Mouse (Mus musculus): ENCODE data around the gene Kcnh5. TPM values are rescaled to one million over a fixed set of nuclear protein-coding genes. Genes with fewer than 3 reads are reported as not detected.

Kcnh5 gene
- polyA plus RNA-seq, 1 experiment = 11.5 TPM

- TF ChIP-seq CTCF (IDR thresholded peaks at IDR 0.05; ENCODE audit: extremely low read depth, insufficient read depth, low read length) (no peak), POLR2A (IDR thresholded peaks at IDR 0.05; ENCODE audit: extremely low read depth, insufficient read depth, low read length) (no peak)
- H3K4me1 ChIP-seq (ENCODE audit: control insufficient read depth, insufficient read depth, low read length) = no peaks in the 10 kb centered on the region; the same call in 1 of the 2 replicates
- H3K27ac ChIP-seq (ENCODE audit: insufficient read depth, low read length) = no peak overlapping the region
- H3K4me3 ChIP-seq (ENCODE audit: insufficient read depth, low read length) = no peak overlapping the region
These were observed 144.9 kb downstream of the Kcnh5 start for GRCm38 (mm10) chr12:75031970-75032864.

GRCm38 (mm10) chr12:74971187-74971586, 205.9 kb downstream of the Kcnh5 start:
- H3K4me3 ChIP-seq (ENCODE audit: insufficient read depth, low read length) = no peak overlapping the region

GRCm38 (mm10) chr12:74969420-74969819, 207.7 kb downstream of the Kcnh5 start:
- no peak overlapping the region for H3K4me3 ChIP-seq (ENCODE audit: insufficient read depth, low read length)
- TF ChIP-seq CTCF (IDR thresholded peaks at IDR 0.05; ENCODE audit: extremely low read depth, insufficient read depth, low read length) = no peak
- TF ChIP-seq POLR2A (IDR thresholded peaks at IDR 0.05; ENCODE audit: extremely low read depth, insufficient read depth, low read length) = no peak
- no peak overlapping the region for H3K27ac ChIP-seq (ENCODE audit: insufficient read depth, low read length)
- H3K4me1 ChIP-seq (ENCODE audit: control insufficient read depth, insufficient read depth, low read length) = no peaks in the 10 kb centered on the region

More at GRCm38 (mm10) chr12:74971187-74971586, 205.9 kb downstream of the Kcnh5 start:
- Histone ChIP-seq H3K4me1 (ENCODE audit: control insufficient read depth, insufficient read depth, low read length) (no peaks in the 10 kb centered on the region), H3K27ac (ENCODE audit: insufficient read depth, low read length) (no peak overlapping the region)
- no peak for TF ChIP-seq POLR2A (IDR thresholded peaks at IDR 0.05; ENCODE audit: extremely low read depth, insufficient read depth, low read length)
- TF ChIP-seq CTCF (IDR thresholded peaks at IDR 0.05; ENCODE audit: extremely low read depth, insufficient read depth, low read length) = no peak

- Histone ChIP-seq H3K4me3 (ENCODE audit: insufficient read depth, low read length) (no peak overlapping the region), H3K4me1 (ENCODE audit: control insufficient read depth, insufficient read depth, low read length) (no peaks in the 10 kb centered on the region), H3K27ac (ENCODE audit: insufficient read depth, low read length) (no peak overlapping the region)
- TF ChIP-seq POLR2A (IDR thresholded peaks at IDR 0.05; ENCODE audit: extremely low read depth, insufficient read depth, low read length) = no peak
- no peak for TF ChIP-seq CTCF (IDR thresholded peaks at IDR 0.05; ENCODE audit: extremely low read depth, insufficient read depth, low read length)
These were observed 210.9 kb downstream of the Kcnh5 start for GRCm38 (mm10) chr12:74966266-74966665.

GRCm38 (mm10) chr12:74952661-74953060, 224.5 kb downstream of the Kcnh5 start:
- no peak overlapping the region for H3K27ac ChIP-seq (ENCODE audit: insufficient read depth, low read length)
- no peak overlapping the region for H3K4me3 ChIP-seq (ENCODE audit: insufficient read depth, low read length)
- no peaks in the 10 kb centered on the region; the same call in 1 of the 2 replicates for H3K4me1 ChIP-seq (ENCODE audit: control insufficient read depth, insufficient read depth, low read length)
- TF ChIP-seq CTCF (IDR thresholded peaks at IDR 0.05; ENCODE audit: extremely low read depth, insufficient read depth, low read length) (no peak), POLR2A (IDR thresholded peaks at IDR 0.05; ENCODE audit: extremely low read depth, insufficient read depth, low read length) (no peak)

- Histone ChIP-seq H3K4me1 (ENCODE audit: control insufficient read depth, insufficient read depth, low read length) (no peaks in the 10 kb centered on the region; the same call in 1 of the 2 replicates), H3K27ac (ENCODE audit: insufficient read depth, low read length) (no peak overlapping the region), H3K4me3 (ENCODE audit: insufficient read depth, low read length) (no peak overlapping the region)
- no peak for TF ChIP-seq POLR2A (IDR thresholded peaks at IDR 0.05; ENCODE audit: extremely low read depth, insufficient read depth, low read length)
- TF ChIP-seq CTCF (IDR thresholded peaks at IDR 0.05; ENCODE audit: extremely low read depth, insufficient read depth, low read length) = no peak
These were observed 225.7 kb downstream of the Kcnh5 start for GRCm38 (mm10) chr12:74951124-74952115.

GRCm38 (mm10) chr12:74901331-74901730, 275.8 kb downstream of the Kcnh5 start:
- Histone ChIP-seq H3K27ac (ENCODE audit: insufficient read depth, low read length) (no peak overlapping the region), H3K4me1 (ENCODE audit: control insufficient read depth, insufficient read depth, low read length) (no peaks in the 10 kb centered on the region), H3K4me3 (ENCODE audit: insufficient read depth, low read length) (no peak overlapping the region)
- TF ChIP-seq CTCF (IDR thresholded peaks at IDR 0.05; ENCODE audit: extremely low read depth, insufficient read depth, low read length) = no peak
- TF ChIP-seq POLR2A (IDR thresholded peaks at IDR 0.05; ENCODE audit: extremely low read depth, insufficient read depth, low read length) = no peak

GRCm38 (mm10) chr12:74900777-74901176, 276.4 kb downstream of the Kcnh5 start:
- no peaks in the 10 kb centered on the region for H3K4me1 ChIP-seq (ENCODE audit: control insufficient read depth, insufficient read depth, low read length)

GRCm38 (mm10) chr12:74899055-74899454, 278.1 kb downstream of the Kcnh5 start:
- H3K27ac ChIP-seq (ENCODE audit: insufficient read depth, low read length) = no peak overlapping the region
- TF ChIP-seq CTCF (IDR thresholded peaks at IDR 0.05; ENCODE audit: extremely low read depth, insufficient read depth, low read length) (no peak), POLR2A (IDR thresholded peaks at IDR 0.05; ENCODE audit: extremely low read depth, insufficient read depth, low read length) (no peak)
- H3K4me3 ChIP-seq (ENCODE audit: insufficient read depth, low read length) = no peak overlapping the region
- no peaks in the 10 kb centered on the region for H3K4me1 ChIP-seq (ENCODE audit: control insufficient read depth, insufficient read depth, low read length)

More at GRCm38 (mm10) chr12:74900777-74901176, 276.4 kb downstream of the Kcnh5 start:
- TF ChIP-seq POLR2A (IDR thresholded peaks at IDR 0.05; ENCODE audit: extremely low read depth, insufficient read depth, low read length) = no peak
- TF ChIP-seq CTCF (IDR thresholded peaks at IDR 0.05; ENCODE audit: extremely low read depth, insufficient read depth, low read length) = no peak
- Histone ChIP-seq H3K27ac (ENCODE audit: insufficient read depth, low read length) (no peak overlapping the region), H3K4me3 (ENCODE audit: insufficient read depth, low read length) (no peak overlapping the region)
